Mouse (Mus musculus): Measurements from ENCODE around the gene Ppp5c. TPM values are rescaled to one million over a fixed set of nuclear protein-coding genes. Genes with fewer than 3 reads are reported as not detected.

Gene Ppp5c
- polyA plus RNA-seq, 1 experiment = 278 TPM

- 6% methylated on average over 17 of the region's 17 CpGs for WGBS
Measured at GRCm38 (mm10) chr7:17050933-17051594, 23.3 kb upstream of the Ppp5c start.

GRCm38 (mm10) chr7:17050491-17050890 lies 22.8 kb upstream of the Ppp5c start:
- Histone ChIP-seq H3K36me3 (ENCODE audit: control insufficient read depth, insufficient read depth, low read length) (no peaks in the 10 kb centered on the region), H3K4me1 (ENCODE audit: control insufficient read depth, insufficient read depth, insufficient read length, low read length) (peaks cover 2% of the 10 kb centered on the region; the same call in 1 of the 2 replicates), H3K27me3 (ENCODE audit: control insufficient read depth, insufficient read depth, low read length) (no peaks in the 10 kb centered on the region), H3K27ac (ENCODE audit: insufficient read depth, low read depth, low read length) (no peak overlapping the region), H3K4me3 (ENCODE audit: low read depth, low read length) (no peak overlapping the region)
- TF ChIP-seq POLR2A (IDR thresholded peaks at IDR 0.05; ENCODE audit: low read depth, low read length) (no peak), CTCF (IDR thresholded peaks at IDR 0.05; ENCODE audit: extremely low read depth, insufficient read length, insufficient replicate concordance, low read depth, low read length) (no peak)
- 72% methylated on average over 11 of the region's 11 CpGs for whole genome bisulfite sequencing

More at GRCm38 (mm10) chr7:17050933-17051594, 23.3 kb upstream of the Ppp5c start:
- no peaks in the 10 kb centered on the region for H3K27me3 ChIP-seq (ENCODE audit: control insufficient read depth, insufficient read depth, low read length)
- H3K36me3 ChIP-seq (ENCODE audit: control insufficient read depth, insufficient read depth, low read length) = no peaks in the 10 kb centered on the region
- no peak overlapping the region for H3K27ac ChIP-seq (ENCODE audit: insufficient read depth, low read depth, low read length)
- peaks cover 4% of the 10 kb centered on the region; the same call in 1 of the 2 replicates for H3K4me1 ChIP-seq (ENCODE audit: control insufficient read depth, insufficient read depth, insufficient read length, low read length)
- peak; percentile 80 for TF ChIP-seq CTCF (IDR thresholded peaks at IDR 0.05; ENCODE audit: extremely low read depth, insufficient read length, insufficient replicate concordance, low read depth, low read length)
- TF ChIP-seq POLR2A (IDR thresholded peaks at IDR 0.05; ENCODE audit: low read depth, low read length) = no peak
- H3K4me3 ChIP-seq (ENCODE audit: low read depth, low read length) = no peak overlapping the region

GRCm38 (mm10) chr7:17048431-17049190 lies 20.9 kb upstream of the Ppp5c start:
- Histone ChIP-seq H3K27me3 (ENCODE audit: control insufficient read depth, insufficient read depth, low read length) (no peaks in the 10 kb centered on the region), H3K27ac (ENCODE audit: insufficient read depth, low read depth, low read length) (no peak overlapping the region), H3K4me1 (ENCODE audit: control insufficient read depth, insufficient read depth, insufficient read length, low read length) (peaks cover 2% of the 10 kb centered on the region; the same call in 1 of the 2 replicates), H3K4me3 (ENCODE audit: low read depth, low read length) (no peak overlapping the region), H3K36me3 (ENCODE audit: control insufficient read depth, insufficient read depth, low read length) (no peaks in the 10 kb centered on the region)
- 64% methylated on average over 10 of the region's 10 CpGs for WGBS
- TF ChIP-seq CTCF (IDR thresholded peaks at IDR 0.05; ENCODE audit: extremely low read depth, insufficient read length, insufficient replicate concordance, low read depth, low read length) (no peak), POLR2A (IDR thresholded peaks at IDR 0.05; ENCODE audit: low read depth, low read length) (no peak)

GRCm38 (mm10) chr7:17047041-17047682 lies 19.4 kb upstream of the Ppp5c start:
- no peak overlapping the region for H3K27ac ChIP-seq (ENCODE audit: insufficient read depth, low read depth, low read length)
- no peaks in the 10 kb centered on the region for H3K36me3 ChIP-seq (ENCODE audit: control insufficient read depth, insufficient read depth, low read length)
- WGBS = 79% methylated on average over 5 of the region's 5 CpGs
- TF ChIP-seq POLR2A (IDR thresholded peaks at IDR 0.05; ENCODE audit: low read depth, low read length) (no peak), CTCF (IDR thresholded peaks at IDR 0.05; ENCODE audit: extremely low read depth, insufficient read length, insufficient replicate concordance, low read depth, low read length) (no peak)
- H3K27me3 ChIP-seq (ENCODE audit: control insufficient read depth, insufficient read depth, low read length) = no peaks in the 10 kb centered on the region
- H3K4me1 ChIP-seq (ENCODE audit: control insufficient read depth, insufficient read depth, insufficient read length, low read length) = peaks cover 2% of the 10 kb centered on the region; the same call in 1 of the 2 replicates
- no peak overlapping the region for H3K4me3 ChIP-seq (ENCODE audit: low read depth, low read length)

GRCm38 (mm10) chr7:17045743-17046142 lies 18.0 kb upstream of the Ppp5c start:
- WGBS = 85% methylated on average over 1 of the region's 1 CpGs
- Histone ChIP-seq H3K4me1 (ENCODE audit: control insufficient read depth, insufficient read depth, insufficient read length, low read length) (no peaks in the 10 kb centered on the region), H3K27me3 (ENCODE audit: control insufficient read depth, insufficient read depth, low read length) (no peaks in the 10 kb centered on the region), H3K27ac (ENCODE audit: insufficient read depth, low read depth, low read length) (no peak overlapping the region), H3K4me3 (ENCODE audit: low read depth, low read length) (no peak overlapping the region), H3K36me3 (ENCODE audit: control insufficient read depth, insufficient read depth, low read length) (no peaks in the 10 kb centered on the region)
- no peak for TF ChIP-seq CTCF (IDR thresholded peaks at IDR 0.05; ENCODE audit: extremely low read depth, insufficient read length, insufficient replicate concordance, low read depth, low read length)
- TF ChIP-seq POLR2A (IDR thresholded peaks at IDR 0.05; ENCODE audit: low read depth, low read length) = no peak

GRCm38 (mm10) chr7:17039373-17039772 lies 11.6 kb upstream of the Ppp5c start:
- TF ChIP-seq CTCF (IDR thresholded peaks at IDR 0.05; ENCODE audit: extremely low read depth, insufficient read length, insufficient replicate concordance, low read depth, low read length) (no peak), POLR2A (IDR thresholded peaks at IDR 0.05; ENCODE audit: low read depth, low read length) (no peak)
- Histone ChIP-seq H3K27ac (ENCODE audit: insufficient read depth, low read depth, low read length) (no peak overlapping the region), H3K4me3 (ENCODE audit: low read depth, low read length) (no peak overlapping the region), H3K27me3 (ENCODE audit: control insufficient read depth, insufficient read depth, low read length) (no peaks in the 10 kb centered on the region), H3K36me3 (ENCODE audit: control insufficient read depth, insufficient read depth, low read length) (no peaks in the 10 kb centered on the region), H3K4me1 (ENCODE audit: control insufficient read depth, insufficient read depth, insufficient read length, low read length) (no peaks in the 10 kb centered on the region)
- 93% methylated on average over 7 of the region's 7 CpGs for WGBS
